Mouse (Mus musculus) CH12F3 (cell line): ENCODE results near the gene Nr5a1.

Experiments used
- in situ Hi-C: fragments of 300-500 bp; cut with MboI; formaldehyde crosslinking; loops from 2 replicates; pipeline ENCODE4 v1.14.3; 2020; ENCODE audit warnings: low sequenced_read_pairs

The Nr5a1 gene

GRCm38 (mm10) chr2:38705036-38705435, 9.3 kb downstream of the Nr5a1 start:
- in situ Hi-C loops, result no loop called here

GRCm38 (mm10) chr2:38704336-38704735, 10.0 kb downstream of the Nr5a1 start:
- in situ Hi-C loops, result no loop called here

- in situ Hi-C loops, result no loop called here
These were observed 14.2 kb downstream of the Nr5a1 start for GRCm38 (mm10) chr2:38700177-38700576.

- in situ Hi-C loops, result no loop called here
These were observed 15.7 kb downstream of the Nr5a1 start for GRCm38 (mm10) chr2:38698623-38699022.

- in situ Hi-C loops, result no loop called here
These were observed 16.9 kb downstream of the Nr5a1 start for GRCm38 (mm10) chr2:38697128-38698120.

- in situ Hi-C loops, result no loop called here
These were observed 18.6 kb downstream of the Nr5a1 start for GRCm38 (mm10) chr2:38695770-38696169.

- in situ Hi-C loops, result no loop called here
These were observed 22.8 kb downstream of the Nr5a1 start for GRCm38 (mm10) chr2:38691542-38691941.

- in situ Hi-C loops, result no loop called here
These were observed 24.5 kb downstream of the Nr5a1 start for GRCm38 (mm10) chr2:38689881-38690280.

- in situ Hi-C loops, result no loop called here
These were observed 25.4 kb downstream of the Nr5a1 start for GRCm38 (mm10) chr2:38688791-38689520.

GRCm38 (mm10) chr2:38685746-38686145, 28.6 kb downstream of the Nr5a1 start:
- in situ Hi-C loops, result no loop called here

- in situ Hi-C loops, result no loop called here
These were observed 31.3 kb downstream of the Nr5a1 start for GRCm38 (mm10) chr2:38683083-38683482.

- in situ Hi-C loops, result no loop called here
These were observed 32.1 kb downstream of the Nr5a1 start for GRCm38 (mm10) chr2:38682209-38682608.

- in situ Hi-C loops, result no loop called here
These were observed 35.4 kb downstream of the Nr5a1 start for GRCm38 (mm10) chr2:38678947-38679346.

GRCm38 (mm10) chr2:38675366-38675969, 38.9 kb downstream of the Nr5a1 start:
- in situ Hi-C loops, result no loop called here

GRCm38 (mm10) chr2:38672496-38672895, 41.8 kb downstream of the Nr5a1 start:
- in situ Hi-C loops, result no loop called here

GRCm38 (mm10) chr2:38668802-38669580, 45.4 kb downstream of the Nr5a1 start:
- in situ Hi-C loops, result no loop called here

GRCm38 (mm10) chr2:38661398-38661797, 52.9 kb downstream of the Nr5a1 start:
- in situ Hi-C loops, result no loop called here

- in situ Hi-C loops, result loop anchor here (10.0 kb wide), 1 partner anchor 206 kb away; no protein-coding TSS in a partner anchor
These were observed 56.0 kb downstream of the Nr5a1 start for GRCm38 (mm10) chr2:38658338-38658836.

- in situ Hi-C loops, result loop anchor here (10.0 kb wide), 1 partner anchor 211 kb away; no protein-coding TSS in a partner anchor
These were observed 60.6 kb downstream of the Nr5a1 start for GRCm38 (mm10) chr2:38653694-38654093.

- in situ Hi-C loops, result loop anchor here (10.0 kb wide), 1 partner anchor 212 kb away; no protein-coding TSS in a partner anchor
These were observed 61.1 kb downstream of the Nr5a1 start for GRCm38 (mm10) chr2:38653293-38653619.
